Mouse (Mus musculus) retina, postnatal 1 day (tissue): ENCODE data around the gene Tmem63b.

ENCODE experiments used
- DNase-seq: peaks from one replicate; pipeline ENCODE4 v3.0.0-alpha.2; 2012

Tmem63b gene

GRCm38 (mm10) chr17:45703187-45703586 is 16.5 kb upstream of the Tmem63b start:
- no peak for DNase-seq

DNA sequence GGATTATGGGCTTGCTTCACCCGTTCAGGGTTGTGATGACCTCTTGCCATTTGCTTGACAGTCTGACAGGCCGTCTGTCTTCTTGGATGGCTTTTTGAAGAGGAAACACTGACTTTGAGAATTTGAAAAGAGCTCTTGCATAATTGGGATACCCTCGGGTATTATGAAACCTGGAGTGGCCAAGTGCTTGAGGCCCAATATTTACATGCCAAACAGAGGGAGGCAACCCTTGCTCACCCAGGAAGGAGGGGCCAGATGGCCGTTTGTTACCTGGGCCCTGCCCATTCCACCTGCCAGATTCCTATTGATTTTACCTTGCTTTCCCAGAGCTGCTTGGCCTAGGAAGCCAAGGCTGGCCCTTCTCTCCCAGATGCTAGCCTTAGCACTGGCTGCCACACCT is 15.5 kb upstream of the Tmem63b start:
- no peak for DNase-seq

DNA sequence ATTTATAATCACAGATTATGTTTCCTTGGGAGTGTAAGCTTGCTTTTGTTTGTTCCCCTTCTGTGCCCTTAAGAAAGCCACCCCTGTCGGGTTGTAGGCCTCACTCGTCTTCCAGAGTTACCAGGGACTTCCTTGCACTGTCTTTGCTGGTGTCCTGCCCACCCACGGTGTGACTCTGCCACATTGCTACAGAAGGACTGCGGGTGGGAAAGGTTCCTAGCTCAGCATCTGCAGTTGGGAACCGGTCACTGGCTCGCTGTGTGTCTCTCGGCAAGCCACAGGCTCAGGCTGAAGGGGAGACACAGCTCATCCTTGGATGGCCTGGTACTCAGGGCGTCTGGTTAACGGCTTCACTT is 14.5 kb upstream of the Tmem63b start:
- no peak for DNase-seq

GRCm38 (mm10) chr17:45700496-45701235 is 14.0 kb upstream of the Tmem63b start:
- peak; percentile 68 for DNase-seq

DNA sequence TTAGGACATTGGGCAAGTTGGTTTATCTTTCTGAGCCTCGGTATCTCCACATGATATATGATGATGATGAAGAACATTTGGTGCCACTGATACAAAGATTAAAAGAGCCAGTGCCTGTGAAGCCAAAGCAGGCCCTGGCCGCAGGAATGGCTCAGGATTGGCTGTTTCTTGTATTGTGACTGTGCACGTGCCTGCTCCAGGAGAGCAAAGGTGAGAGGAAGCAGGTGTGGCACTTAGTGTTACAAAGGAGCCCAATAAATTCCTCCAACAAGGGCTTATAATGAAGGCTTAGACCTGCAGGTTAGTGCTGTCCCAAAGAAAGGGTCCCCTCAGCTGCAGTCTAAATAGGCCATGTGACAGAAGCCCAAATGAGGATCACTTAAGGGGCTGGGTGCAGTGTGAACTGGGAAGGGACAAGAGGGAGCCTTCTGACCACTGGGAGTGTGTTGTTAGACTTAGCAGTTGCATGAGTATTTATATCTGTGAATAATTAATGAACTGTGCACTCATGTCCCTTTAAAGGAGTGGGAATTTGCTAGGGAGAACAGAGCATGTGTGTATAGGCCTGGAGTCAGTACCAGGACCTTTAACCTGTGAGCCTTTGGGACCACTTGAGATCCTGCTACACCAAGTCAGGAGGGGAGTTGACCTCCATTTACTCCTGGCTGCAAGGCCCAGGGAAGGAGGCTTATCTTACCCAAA is 12.5 kb upstream of the Tmem63b start:
- DNase-seq, result no peak

DNA sequence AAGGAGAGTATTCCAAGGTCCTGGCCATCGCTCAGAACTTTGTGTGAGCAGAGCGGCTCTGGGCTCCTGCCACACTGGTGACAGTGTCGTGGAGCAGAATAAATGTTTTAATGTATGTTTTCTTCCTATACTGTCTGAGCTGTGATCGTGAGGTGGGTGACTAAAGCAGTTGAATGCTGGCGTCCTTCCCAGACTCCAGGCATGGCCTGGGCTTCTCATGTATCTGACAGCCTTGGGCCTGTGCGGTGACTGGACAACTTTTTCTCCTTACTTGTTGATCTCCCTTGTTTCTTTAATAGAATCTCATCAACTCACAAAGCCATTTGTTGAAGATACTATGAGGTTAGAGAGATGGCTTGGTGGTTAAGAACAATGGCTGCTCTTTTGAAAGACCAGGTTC is 11.7 kb upstream of the Tmem63b start:
- no peak for DNase-seq

DNA sequence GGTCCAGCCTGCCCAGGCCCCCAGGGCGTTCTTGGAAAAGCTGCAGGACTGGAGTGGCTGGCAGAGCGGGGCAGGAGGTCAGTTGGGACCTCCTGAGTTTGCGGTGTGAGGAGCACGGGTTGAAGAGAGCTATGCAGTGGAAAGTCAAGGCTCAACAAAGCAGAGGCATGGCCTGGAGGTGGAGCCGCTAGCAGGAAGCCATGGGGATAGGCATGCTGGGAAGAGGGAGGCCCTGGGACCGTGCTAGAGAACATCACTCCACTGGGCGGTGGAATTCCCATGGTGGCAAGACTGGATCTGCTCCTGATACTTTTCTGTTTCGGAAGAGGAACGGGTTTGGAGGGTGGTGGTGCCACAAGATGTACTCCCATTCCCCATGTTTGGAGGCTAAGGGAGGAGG is 10.3 kb upstream of the Tmem63b start:
- no peak for DNase-seq

DNA sequence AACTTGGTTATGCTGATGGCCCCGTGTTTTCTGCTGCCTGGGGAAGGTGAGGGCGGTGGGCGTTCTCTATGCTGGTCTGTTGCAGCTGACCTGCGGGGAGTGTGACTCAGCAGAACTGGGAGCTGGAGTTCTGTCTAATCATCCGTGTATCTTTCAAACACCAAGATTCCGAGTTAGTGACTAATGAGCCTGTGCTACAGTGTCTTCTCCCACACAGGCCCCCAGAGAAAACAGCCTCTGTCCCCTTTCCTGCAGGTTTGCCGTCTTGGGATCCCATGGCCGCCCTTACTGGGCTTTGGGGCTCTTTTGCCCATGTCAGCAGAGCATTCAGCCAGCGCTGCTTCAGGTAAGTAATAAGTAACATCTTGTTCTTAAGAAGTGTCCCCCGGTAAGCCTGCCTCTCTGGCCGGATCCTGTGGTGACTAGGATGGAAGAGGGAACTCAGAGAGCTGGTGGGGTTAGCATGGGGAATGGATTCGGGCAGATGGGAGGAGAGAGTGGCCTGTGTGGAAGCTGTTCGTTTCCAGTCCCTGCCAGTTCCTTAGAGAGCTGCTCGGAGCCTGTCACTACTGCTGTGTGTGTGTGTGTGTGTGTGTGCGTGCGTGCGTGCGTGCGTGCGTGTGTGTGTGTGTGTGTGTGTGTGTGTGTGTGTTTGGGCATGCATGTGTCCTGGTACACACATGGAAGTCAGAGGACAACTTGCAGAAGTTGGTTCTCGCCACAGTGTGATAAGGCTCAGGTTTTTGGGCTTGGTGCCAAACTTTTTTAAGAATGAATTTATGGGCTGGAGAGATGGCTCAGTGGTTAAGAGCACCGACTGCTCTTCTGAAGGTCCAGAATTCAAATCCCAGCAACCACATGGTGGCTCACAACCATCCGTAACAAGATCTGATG is 8.8 kb upstream of the Tmem63b start:
- no peak for DNase-seq

GRCm38 (mm10) chr17:45693812-45694565 is 7.3 kb upstream of the Tmem63b start:
- peak; percentile 29 for DNase-seq

GRCm38 (mm10) chr17:45692159-45692558 is 5.5 kb upstream of the Tmem63b start:
- DNase-seq, result no peak

DNA sequence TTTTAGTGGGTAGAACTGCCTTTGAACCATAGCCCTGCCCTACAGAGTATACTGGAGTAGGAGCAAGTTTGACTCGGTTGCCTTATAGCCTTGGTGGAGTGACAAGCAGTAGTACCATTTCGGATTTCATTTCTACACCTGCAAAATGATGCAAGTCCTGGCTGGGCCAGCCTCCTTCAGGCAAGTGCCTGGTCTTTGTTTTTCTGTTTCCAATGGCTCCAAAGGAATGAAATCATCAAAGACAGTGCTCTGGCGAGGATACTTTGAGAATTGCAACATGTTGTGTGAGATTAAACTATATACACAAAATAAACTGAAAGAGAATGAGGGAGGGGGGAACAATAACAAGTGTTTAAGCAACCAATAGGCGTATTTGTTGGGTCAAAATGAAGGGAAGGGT is 3.3 kb upstream of the Tmem63b start:
- no peak for DNase-seq

DNA sequence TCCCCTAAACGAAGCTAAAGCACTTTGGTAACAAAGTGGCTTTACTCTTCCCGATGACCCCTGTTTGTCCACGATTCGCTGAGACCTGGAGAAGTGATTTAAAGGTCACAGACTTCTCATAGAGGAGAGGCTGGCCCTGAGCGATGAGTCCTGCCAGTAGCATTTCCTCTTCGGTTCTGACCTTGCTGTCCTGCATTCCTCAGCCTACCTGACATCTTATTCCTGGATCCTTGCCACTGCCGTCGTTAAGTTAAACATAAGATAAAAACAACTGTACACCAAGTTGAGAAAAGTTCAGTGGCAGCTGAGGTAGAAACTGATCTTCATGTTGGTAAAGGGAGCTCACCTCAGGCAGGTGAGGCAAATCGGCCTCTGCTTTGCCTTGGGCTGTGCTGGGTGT is 2.4 kb upstream of the Tmem63b start:
- no peak for DNase-seq

- DNase-seq, result peak; percentile 96
Observed at GRCm38 (mm10) chr17:45686093-45686619, 549 bp downstream of the Tmem63b start, which contains the start of gene Mrpl14. TSS of gene Mrpl14 (plus strand) at chr17:45686322.

GRCm38 (mm10) chr17:45685171-45686092 is 1.3 kb downstream of the Tmem63b start:
- peak; percentile 63 for DNase-seq

GRCm38 (mm10) chr17:45684667-45685131 is 2.0 kb downstream of the Tmem63b start:
- DNase-seq, result no peak

GRCm38 (mm10) chr17:45682843-45683242 is 3.9 kb downstream of the Tmem63b start:
- no peak for DNase-seq

DNA sequence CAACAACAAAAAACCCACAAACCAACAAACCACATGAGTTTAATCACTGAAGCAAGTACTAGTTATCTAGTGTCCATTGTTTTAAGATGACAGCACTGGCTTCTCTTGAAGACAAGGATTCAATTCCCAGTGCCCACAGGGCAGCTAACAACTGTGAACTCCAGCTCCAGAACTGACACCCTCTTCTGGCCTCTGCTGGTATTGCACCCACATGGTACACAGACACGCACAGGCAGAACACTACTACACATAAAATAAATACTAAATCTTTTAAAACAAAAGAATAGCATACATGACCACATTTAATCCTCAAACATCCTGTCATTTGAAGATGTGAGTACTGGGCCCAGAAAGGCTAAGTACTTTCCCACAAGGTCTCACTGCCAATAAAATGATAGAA is 5.1 kb downstream of the Tmem63b start:
- DNase-seq, result peak; percentile 45

DNA sequence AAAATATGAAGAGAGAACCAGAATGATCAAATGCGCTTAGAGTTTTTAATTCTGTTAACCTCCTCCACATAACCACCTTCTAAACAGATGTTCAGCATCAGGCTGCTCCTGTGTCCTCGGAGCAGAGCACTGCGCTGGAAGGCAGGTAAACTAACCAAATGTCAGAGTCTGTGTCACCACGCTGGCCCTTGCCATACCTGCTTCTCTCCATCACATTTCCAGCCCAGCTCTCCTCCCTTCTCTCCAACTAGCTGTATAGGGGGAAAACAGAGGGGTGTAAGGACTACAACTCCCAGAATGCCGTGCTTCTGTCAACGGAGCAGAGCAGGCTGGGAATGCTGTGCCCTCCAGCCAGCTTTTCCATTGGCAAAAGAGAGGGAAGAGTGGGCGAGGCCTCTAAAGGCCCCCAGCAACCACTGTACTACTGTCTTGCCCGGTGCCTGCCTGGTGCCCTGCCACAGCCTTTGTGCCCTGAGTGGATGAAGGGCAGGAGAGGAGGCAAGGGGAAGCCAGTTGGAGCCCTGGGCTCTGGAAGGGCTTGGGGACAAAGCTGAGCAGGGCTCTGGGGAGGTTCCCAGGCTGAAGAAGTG is 6.2 kb downstream of the Tmem63b start:
- peak; percentile 92 for DNase-seq

DNA sequence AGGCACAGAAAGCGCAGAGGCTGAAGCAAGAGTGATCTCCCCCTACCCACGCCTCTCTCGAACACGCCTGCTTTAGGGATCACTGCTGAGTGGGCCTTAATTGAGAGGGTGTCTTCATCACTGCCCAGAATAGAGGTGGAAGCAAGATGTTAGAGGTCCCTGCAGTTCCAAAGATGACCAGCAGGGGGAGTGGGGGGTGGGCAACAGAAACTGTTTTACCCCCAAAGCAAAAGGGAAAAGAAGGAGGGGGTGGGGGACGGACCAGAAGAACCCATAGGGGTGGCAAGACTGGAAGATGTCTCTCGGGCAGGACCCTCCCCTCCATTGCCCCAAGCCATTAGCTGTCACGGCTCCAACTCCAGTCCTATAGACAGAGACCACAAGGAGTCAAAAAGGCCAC is 8.6 kb downstream of the Tmem63b start:
- DNase-seq, result peak; percentile 78

DNA sequence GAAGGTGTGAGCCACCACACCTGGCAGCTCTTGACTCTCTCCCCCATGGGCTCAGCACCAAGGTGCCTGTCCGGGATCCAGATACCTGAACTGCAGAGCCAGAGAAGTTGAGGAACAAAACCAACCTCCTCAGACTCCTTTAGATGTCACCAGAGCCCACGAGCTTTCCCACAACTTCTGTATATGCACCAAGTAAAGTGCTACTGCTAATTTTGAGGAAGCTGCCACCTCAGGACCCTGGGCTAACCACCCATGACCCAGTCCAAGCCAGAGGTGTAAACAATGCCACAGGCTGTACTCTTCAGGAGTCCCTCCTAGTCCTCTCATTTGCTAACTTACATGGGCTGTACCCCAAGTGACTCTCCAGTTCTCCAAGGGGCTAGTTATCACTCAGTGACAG is 14.1 kb downstream of the Tmem63b start:
- DNase-seq, result no peak

DNA sequence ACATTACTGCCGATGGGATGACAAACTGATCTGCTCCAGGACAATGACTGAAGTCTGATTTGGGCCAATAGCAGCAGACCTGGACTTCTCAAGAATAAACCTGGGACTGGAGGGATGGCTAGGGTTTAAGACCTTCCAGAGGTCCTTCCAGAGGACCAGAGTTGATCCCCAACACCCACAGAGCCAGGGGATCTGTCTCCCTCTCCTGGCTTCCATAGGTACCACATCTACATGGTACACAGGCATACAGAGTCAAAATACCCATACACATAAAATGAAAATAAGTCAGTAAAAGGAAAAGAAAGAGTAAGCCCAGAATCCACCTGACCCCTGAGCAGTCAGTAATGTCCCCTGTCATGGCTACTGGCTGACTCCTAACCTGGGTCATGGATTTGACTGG is 14.9 kb downstream of the Tmem63b start:
- DNase-seq, result peak; percentile 14
